Mouse (Mus musculus) small intestine, adult 2 months (tissue): ENCODE measurements around the gene Egfl8. TPM values are rescaled to one million over a fixed set of nuclear protein-coding genes. Genes with fewer than 3 reads are reported as not detected.

Source experiments
- H3K27ac ChIP-seq: fragments of 200-500 bp; 2 replicates; pipeline ENCODE4 v1.5.1; 2012; ENCODE audit warnings: low read depth, low read length, control low read depth, inconsistent platforms; ENCODE audit not compliant: insufficient read depth
- H3K27me3 ChIP-seq: fragments of 200-500 bp; 2 replicates; pipeline ENCODE4 v1.6.1; 2012; ENCODE audit warnings: mild to moderate bottlenecking, moderate library complexity, low read length, inconsistent platforms; ENCODE audit not compliant: control insufficient read depth, insufficient read depth
- H3K36me3 ChIP-seq: fragments of 200-500 bp; 2 replicates; pipeline ENCODE4 v1.6.1; 2012; ENCODE audit warnings: mild to moderate bottlenecking, low read length, control low read depth, inconsistent platforms; ENCODE audit not compliant: control insufficient read depth, insufficient read depth
- H3K4me1 ChIP-seq: fragments of 200-500 bp; 2 replicates; pipeline ENCODE4 v1.6.1; 2012; ENCODE audit warnings: low read length, inconsistent platforms, mixed read lengths; ENCODE audit not compliant: control insufficient read depth, insufficient read depth, insufficient read length
- H3K4me3 ChIP-seq: fragments of 200-500 bp; 2 replicates; pipeline ENCODE4 v1.5.1; 2012; ENCODE audit warnings: low read depth, mild to moderate bottlenecking, control low read depth, inconsistent platforms, low read length, moderate library complexity
- CTCF ChIP-seq: fragments of 200-500 bp; IDR thresholded peaks from 2 replicates; pipeline ENCODE4 v1.5.1; 2012; ENCODE audit warnings: low read depth, mild to moderate bottlenecking, control low read depth, inconsistent platforms, low read length, moderate library complexity, mixed read lengths; ENCODE audit not compliant: insufficient replicate concordance, insufficient read length; ENCODE audit errors: extremely low read depth
- POLR2A ChIP-seq: fragments of 200-500 bp; IDR thresholded peaks from 2 replicates; pipeline ENCODE4 v1.6.1; 2012; ENCODE audit warnings: low read depth, mild to moderate bottlenecking, control low read depth, inconsistent platforms, low read length, moderate library complexity
- WGBS: fragments of 180-500 bp; shearing (Covaris S2); methylation state at CpG from one replicate; pipeline ENCODE4 v1.1.7; 2018; 5-methylcytosine and 5-hydroxymethylcytosine counted together
- polyA plus RNA-seq: library from polyadenylated mRNA; depleted of rRNA; stranded (reverse); fragments of >200 nt; gene quantifications from 2 replicates; pipeline ENCODE4 v1.2.3, GENCODE M21; 2012; rRNA removed

The Egfl8 gene
- 1.8 and 2.3 TPM in 2 replicates for polyA plus RNA-seq

DNA sequence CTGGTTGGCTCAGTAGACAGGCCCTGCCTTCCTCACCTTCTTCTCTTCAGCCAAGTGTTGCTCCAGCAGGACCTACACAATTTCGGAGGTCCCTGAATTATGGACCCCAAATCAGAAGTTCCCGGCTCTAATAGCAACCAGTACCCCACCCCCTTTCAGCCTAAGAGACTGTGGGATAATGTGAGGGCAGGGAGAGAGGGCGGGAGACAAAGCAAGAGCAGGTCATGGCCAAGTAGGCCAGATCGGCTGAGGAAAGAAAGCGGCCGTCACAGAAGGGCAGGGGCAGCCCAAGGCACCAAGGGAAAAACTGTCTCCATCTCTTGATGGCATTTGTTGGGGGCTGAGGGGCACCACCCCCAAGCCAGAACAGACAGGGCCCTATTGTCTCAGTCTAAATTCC lies at the start of gene Egfl8:
Gene Egfl8, minus strand, starts transcription at position 101 of the 400 bp plus-strand sequence.
- no peak within 1 kb of the TSS for H3K4me3 ChIP-seq
- H3K4me1 ChIP-seq: peaks cover 2% of the 10 kb centered on the region; the same call in 1 of the 2 replicates
- no peaks in the 10 kb centered on the region for H3K27me3 ChIP-seq
- TF ChIP-seq CTCF: no peak
- TF ChIP-seq POLR2A: no peak
- 83% methylated on average over 6 of the region's 6 CpGs for WGBS
- H3K36me3 ChIP-seq: peaks cover 34% of the 10 kb centered on the region
- H3K27ac ChIP-seq: no peak within 1 kb of the TSS

DNA sequence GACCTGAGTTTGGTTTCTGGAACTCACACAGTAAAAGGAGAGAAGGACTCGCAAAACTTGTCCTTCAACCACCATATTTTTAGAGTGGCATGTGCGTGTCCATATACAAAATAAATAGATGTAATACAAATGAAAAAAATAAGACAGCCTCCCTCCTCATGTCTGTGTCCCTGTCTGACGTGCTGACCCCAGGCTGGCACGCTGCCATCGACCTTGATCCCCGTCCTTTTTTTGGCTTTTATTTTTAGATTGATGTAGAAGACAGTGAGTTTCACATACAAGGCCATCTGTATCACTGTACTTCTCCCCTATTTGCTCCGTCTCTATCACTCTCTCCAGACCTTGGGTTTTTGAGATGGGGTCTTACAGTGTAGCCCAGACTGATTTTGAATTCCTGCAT lies 48.7 kb upstream of the Egfl8 start:
- no peak overlapping the region for H3K4me3 ChIP-seq
- no peak for TF ChIP-seq POLR2A
- no peak for TF ChIP-seq CTCF
- 61% methylated on average over 7 of the region's 7 CpGs for WGBS

DNA sequence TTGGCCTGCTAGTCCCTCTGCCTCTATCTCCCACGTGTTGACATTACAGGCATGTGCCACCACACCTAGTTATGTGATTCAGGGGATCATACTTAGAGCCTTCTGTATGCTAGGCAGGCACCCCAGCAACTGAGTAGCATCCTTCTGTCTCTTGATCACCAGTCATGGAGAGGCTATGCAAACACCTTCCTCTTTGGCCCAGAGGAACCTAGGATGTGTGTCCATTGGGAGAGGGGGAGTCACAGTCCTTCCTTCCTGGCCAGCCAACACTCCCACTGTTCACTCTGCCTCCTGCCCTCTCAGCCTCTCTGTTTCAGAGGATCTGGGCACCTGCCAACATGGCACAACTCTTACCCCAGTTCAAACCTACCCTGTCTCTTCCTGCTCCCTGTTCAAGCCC lies 47.8 kb upstream of the Egfl8 start:
- Histone ChIP-seq H3K36me3 (no peaks in the 10 kb centered on the region), H3K27me3 (peaks cover 6% of the 10 kb centered on the region; the same call in 1 of the 2 replicates), H3K4me1 (peaks cover 10% of the 10 kb centered on the region), H3K27ac (no peak overlapping the region), H3K4me3 (no peak overlapping the region)
- 28% methylated on average over 1 of the region's 1 CpGs for WGBS
- TF ChIP-seq CTCF (no peak), POLR2A (no peak)

More for the DNA sequence above, 48.7 kb upstream of the Egfl8 start:
- Histone ChIP-seq H3K36me3 (no peaks in the 10 kb centered on the region), H3K27ac (no peak overlapping the region), H3K27me3 (peaks cover 6% of the 10 kb centered on the region; the same call in 1 of the 2 replicates), H3K4me1 (peaks cover 10% of the 10 kb centered on the region)

DNA sequence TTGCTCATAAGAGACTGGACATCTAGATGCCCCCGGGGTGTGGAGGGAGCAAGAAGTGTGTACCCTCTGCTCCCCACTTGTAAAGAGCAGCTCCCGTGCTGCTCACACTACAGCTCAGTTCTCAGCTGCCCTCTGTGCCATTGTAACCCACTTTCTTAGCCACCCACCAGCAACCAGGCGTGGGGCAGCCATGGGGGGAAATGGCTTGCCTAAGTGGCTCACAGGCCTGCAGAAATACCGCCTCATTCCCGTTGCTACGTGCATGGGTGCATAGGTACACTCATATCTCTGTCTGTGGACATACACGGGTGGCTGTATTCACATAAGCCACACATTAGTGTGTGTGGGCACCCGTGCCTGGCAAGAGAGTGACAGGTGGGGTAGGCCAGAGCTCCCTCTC lies 47.2 kb upstream of the Egfl8 start:
- H3K36me3 ChIP-seq: no peaks in the 10 kb centered on the region
- peaks cover 6% of the 10 kb centered on the region; the same call in 1 of the 2 replicates for H3K27me3 ChIP-seq
- H3K27ac ChIP-seq: no peak overlapping the region
- WGBS: 88% methylated on average over 8 of the region's 8 CpGs
- no peak overlapping the region for H3K4me3 ChIP-seq
- peaks cover 10% of the 10 kb centered on the region for H3K4me1 ChIP-seq
- TF ChIP-seq CTCF (no peak), POLR2A (no peak)

DNA sequence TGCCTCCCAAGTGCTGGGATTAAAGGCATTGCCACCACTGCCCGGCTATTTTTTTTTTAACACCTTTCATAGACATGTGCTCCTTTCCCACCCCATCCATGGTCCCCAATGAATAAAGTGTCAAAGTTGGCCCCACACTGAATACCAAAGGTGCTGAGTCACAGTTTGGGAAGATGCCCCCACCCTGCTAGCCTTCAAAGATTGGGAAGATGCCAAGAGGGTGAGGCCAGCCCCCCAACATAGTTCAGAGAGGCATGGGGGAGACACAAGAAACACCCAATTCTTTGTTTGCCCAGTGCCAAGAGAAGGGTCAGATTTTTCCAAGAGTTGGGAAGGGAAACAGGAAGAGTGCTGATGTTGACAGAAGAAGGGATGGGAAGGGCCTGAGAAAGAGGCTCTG lies 46.7 kb upstream of the Egfl8 start:
- no peak overlapping the region for H3K4me3 ChIP-seq
- no peak overlapping the region for H3K27ac ChIP-seq
- peaks cover 6% of the 10 kb centered on the region; the same call in 1 of the 2 replicates for H3K27me3 ChIP-seq
- TF ChIP-seq POLR2A (no peak), CTCF (no peak)
- no peaks in the 10 kb centered on the region for H3K36me3 ChIP-seq
- peaks cover 10% of the 10 kb centered on the region for H3K4me1 ChIP-seq
- 88% methylated on average over 1 of the region's 1 CpGs for WGBS

DNA sequence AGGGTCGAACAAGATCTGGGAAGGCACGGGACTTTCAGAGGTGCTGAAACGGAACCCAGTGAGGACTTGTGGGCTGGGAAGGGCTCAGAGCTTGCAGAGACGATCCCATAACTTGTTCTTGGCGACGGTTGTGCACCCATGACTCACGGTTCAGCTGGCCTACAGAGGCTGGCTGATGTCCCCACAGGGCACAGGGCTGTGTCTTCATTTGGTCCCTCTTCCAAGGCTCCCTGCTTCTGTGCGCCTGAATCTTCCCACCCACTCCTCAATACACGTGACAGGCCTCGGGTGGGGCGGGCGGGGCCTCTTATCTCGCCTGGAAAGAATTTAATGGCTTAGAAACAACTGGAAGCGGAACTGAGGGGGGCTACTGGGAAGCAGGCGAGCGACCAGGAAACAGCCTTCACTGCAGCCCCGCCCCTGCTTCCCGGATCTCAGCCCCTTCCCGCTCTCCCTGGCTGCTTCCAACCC lies 45.4 kb upstream of the Egfl8 start:
- Histone ChIP-seq H3K27me3 (peaks cover 6% of the 10 kb centered on the region; the same call in 1 of the 2 replicates), H3K27ac (peak overlapping the region; percentile 66), H3K4me3 (peak overlapping the region; percentile 57), H3K36me3 (no peaks in the 10 kb centered on the region), H3K4me1 (peaks cover 13% of the 10 kb centered on the region)
- TF ChIP-seq POLR2A (no peak), CTCF (no peak)
- WGBS: 2% methylated on average over 19 of the region's 19 CpGs

DNA sequence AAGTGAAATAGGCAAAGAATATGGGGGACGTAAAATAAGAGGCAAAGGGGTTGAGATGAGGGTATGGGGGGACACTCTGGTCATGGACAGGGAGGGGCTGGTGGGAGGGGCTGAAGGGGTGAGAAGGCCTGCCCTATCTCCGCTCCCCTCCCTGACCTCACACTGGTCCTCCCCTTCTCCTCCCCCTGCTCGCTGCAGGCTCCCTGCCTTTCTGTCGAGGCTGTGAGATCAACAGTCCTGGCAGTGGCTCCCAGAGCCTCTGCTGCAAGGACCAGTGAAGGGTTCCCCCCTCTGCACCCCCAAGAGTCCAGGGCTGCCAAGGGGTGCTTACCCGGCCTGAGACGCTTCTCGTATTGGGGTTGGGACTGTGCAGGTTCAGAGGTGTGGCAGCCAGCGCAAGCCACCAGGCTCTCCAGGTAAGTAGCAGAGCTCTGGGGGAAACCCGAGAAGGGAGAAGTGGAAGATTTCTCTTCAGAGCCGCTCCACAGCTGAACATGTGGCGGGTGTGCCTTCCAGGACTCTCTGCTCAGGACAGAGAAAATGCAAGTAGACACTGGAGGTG lies 44.6 kb upstream of the Egfl8 start:
- 21% methylated on average over 11 of the region's 11 CpGs for WGBS

DNA sequence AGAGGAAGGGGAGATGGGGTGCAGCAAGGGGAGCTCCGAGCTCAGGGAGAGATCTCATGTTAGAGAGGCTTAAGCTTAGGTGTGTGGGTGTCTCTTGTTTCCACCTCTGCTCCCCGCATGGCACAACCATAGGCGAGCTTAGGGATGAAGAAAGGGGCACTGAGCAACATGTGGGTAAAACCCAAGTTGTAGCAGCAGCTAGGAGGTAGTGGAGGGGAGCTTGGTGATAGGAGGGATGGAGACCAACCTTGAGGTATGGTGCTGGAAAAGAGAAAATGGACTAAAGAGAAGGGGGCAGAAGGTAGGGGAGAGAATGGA lies 44.1 kb upstream of the Egfl8 start:
- Histone ChIP-seq H3K4me3 (no peak overlapping the region), H3K27me3 (peaks cover 4% of the 10 kb centered on the region; the same call in 1 of the 2 replicates), H3K36me3 (no peaks in the 10 kb centered on the region), H3K27ac (no peak overlapping the region), H3K4me1 (peaks cover 14% of the 10 kb centered on the region)
- WGBS: 63% methylated on average over 3 of the region's 3 CpGs
- TF ChIP-seq POLR2A (no peak), CTCF (no peak)

More for the DNA sequence above, 44.6 kb upstream of the Egfl8 start:
- H3K36me3 ChIP-seq: no peaks in the 10 kb centered on the region
- H3K4me3 ChIP-seq: peak overlapping the region; percentile 57
- H3K27me3 ChIP-seq: peaks cover 6% of the 10 kb centered on the region; the same call in 1 of the 2 replicates
- H3K4me1 ChIP-seq: peaks cover 14% of the 10 kb centered on the region
- peak overlapping the region; percentile 66 for H3K27ac ChIP-seq
- TF ChIP-seq POLR2A (peak; percentile 26; the same call in 1 of the 2 replicates), CTCF (no peak)
